Mouse (Mus musculus): ENCODE results near the gene Rims1. TPM values are rescaled to one million over a fixed set of nuclear protein-coding genes. Genes with fewer than 3 reads are reported as not detected.

Gene Rims1
- polyA plus RNA-seq, 1 experiment, result not detected

DNA sequence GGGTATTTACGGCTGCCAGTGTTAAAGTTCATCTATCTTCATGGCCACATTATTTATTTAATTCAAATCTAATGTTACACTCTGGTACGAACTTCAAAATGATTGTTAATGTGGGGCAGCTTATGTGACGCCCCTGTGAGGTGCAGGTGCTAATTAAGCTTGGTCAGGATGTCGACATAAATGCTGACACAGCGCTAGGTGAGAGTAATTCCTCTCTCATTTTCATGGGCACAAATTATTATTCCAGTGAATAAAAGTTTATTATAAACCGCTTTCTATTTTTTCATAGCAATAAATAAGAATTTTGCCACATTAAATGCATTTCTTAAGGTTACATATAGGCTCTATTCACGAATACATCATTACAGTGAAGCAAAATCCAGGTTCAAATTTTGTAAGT, 395.6 kb downstream of the Rims1 start:
- Histone ChIP-seq H3ac (ENCODE audit: control insufficient read depth, insufficient read length, low read depth) (no peak overlapping the region), H3K79me3 (ENCODE audit: low read depth) (no peaks in the 10 kb centered on the region), H3K27me3 (ENCODE audit: control insufficient read depth, insufficient read depth, insufficient read length) (no peaks in the 10 kb centered on the region), H3K36me3 (ENCODE audit: control insufficient read depth, insufficient read depth) (no peaks in the 10 kb centered on the region), H3K4me3 (ENCODE audit: insufficient read depth, poor library complexity, severe bottlenecking) (no peak overlapping the region), H3K79me2 (ENCODE audit: control insufficient read depth, insufficient read depth) (no peaks in the 10 kb centered on the region)
- no peak for TF ChIP-seq FOSL1 (IDR thresholded peaks at IDR 0.05; ENCODE audit: insufficient read depth, low read length, poor library complexity, severe bottlenecking)
- TF ChIP-seq MAX (IDR thresholded peaks at IDR 0.05), result no peak
- no peak for TF ChIP-seq MYOD1 (IDR thresholded peaks at IDR 0.05; ENCODE audit: control insufficient read depth, insufficient read length, low read depth)
- TF ChIP-seq CEBPB (IDR thresholded peaks at IDR 0.05; ENCODE audit: low read depth), result no peak
- TF ChIP-seq CTCF (IDR thresholded peaks at IDR 0.05; ENCODE audit: control insufficient read depth, insufficient read depth, insufficient read length), result no peak
- TF ChIP-seq MYOG (IDR thresholded peaks at IDR 0.05; ENCODE audit: control insufficient read depth, extremely low read depth, insufficient read length), result no peak

DNA sequence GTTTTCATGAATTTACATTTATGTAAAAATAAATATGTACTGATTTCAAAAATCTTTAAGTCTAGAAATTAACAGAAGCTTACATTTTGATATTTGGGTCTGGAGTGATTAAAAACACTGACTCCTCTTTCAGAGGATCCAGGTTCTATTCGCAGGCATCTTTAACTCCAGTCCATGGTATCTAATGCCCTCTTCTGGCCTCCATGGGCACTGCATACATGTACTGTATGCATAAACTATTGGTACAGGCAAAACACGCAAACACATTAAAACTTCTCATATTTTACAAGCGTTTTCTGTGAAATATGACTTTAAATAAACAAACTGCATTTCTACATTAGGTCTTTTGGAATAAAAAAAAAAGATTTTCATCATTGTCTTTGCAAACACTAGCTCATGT, 419.4 kb downstream of the Rims1 start:
- Histone ChIP-seq H3K36me3 (ENCODE audit: control insufficient read depth, insufficient read depth) (no peaks in the 10 kb centered on the region), H3K79me2 (ENCODE audit: control insufficient read depth, insufficient read depth) (no peaks in the 10 kb centered on the region), H3ac (ENCODE audit: control insufficient read depth, insufficient read length, low read depth) (no peak overlapping the region), H3K27me3 (ENCODE audit: control insufficient read depth, insufficient read depth, insufficient read length) (no peaks in the 10 kb centered on the region), H3K4me3 (ENCODE audit: insufficient read depth, poor library complexity, severe bottlenecking) (no peak overlapping the region), H3K79me3 (ENCODE audit: low read depth) (no peaks in the 10 kb centered on the region)
- TF ChIP-seq MYOG (IDR thresholded peaks at IDR 0.05; ENCODE audit: control insufficient read depth, extremely low read depth, insufficient read length) (no peak), MAX (IDR thresholded peaks at IDR 0.05) (no peak), FOSL1 (IDR thresholded peaks at IDR 0.05; ENCODE audit: insufficient read depth, low read length, poor library complexity, severe bottlenecking) (no peak), MYOD1 (IDR thresholded peaks at IDR 0.05; ENCODE audit: control insufficient read depth, insufficient read length, low read depth) (no peak), CTCF (IDR thresholded peaks at IDR 0.05; ENCODE audit: control insufficient read depth, insufficient read depth, insufficient read length) (no peak), USF1 (IDR thresholded peaks at IDR 0.05; ENCODE audit: low read depth) (no peak), CEBPB (IDR thresholded peaks at IDR 0.05; ENCODE audit: low read depth) (no peak)

DNA sequence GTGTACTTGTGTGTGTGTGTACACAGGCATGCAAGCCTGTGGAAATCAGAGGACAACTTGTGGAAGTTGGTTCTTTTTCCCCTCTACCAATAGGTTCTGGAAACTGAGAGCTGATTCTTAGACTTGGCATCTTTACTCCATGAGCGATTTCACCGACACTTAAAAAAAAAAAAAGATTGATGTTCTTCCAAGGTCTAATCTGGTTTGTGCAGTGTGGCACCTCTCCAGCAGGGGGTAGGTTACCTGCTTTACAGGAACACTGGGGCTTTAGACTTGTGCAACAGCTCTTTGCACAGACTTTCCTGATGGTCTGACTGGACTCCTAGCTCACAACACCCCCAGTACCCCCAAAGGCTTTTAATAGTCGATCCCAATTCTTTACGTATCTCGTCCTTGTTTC, 428.1 kb downstream of the Rims1 start:
- no peaks in the 10 kb centered on the region for H3K36me3 ChIP-seq (ENCODE audit: control insufficient read depth, insufficient read depth)
- H3K79me2 ChIP-seq (ENCODE audit: control insufficient read depth, insufficient read depth), result no peaks in the 10 kb centered on the region
- no peaks in the 10 kb centered on the region for H3K79me3 ChIP-seq (ENCODE audit: low read depth)
- no peak overlapping the region for H3ac ChIP-seq (ENCODE audit: control insufficient read depth, insufficient read length, low read depth)
- no peak overlapping the region for H3K4me3 ChIP-seq (ENCODE audit: insufficient read depth, poor library complexity, severe bottlenecking)
- H3K27me3 ChIP-seq (ENCODE audit: control insufficient read depth, insufficient read depth, insufficient read length), result no peaks in the 10 kb centered on the region
- TF ChIP-seq FOSL1 (IDR thresholded peaks at IDR 0.05; ENCODE audit: insufficient read depth, low read length, poor library complexity, severe bottlenecking), result no peak
- TF ChIP-seq CEBPB (IDR thresholded peaks at IDR 0.05; ENCODE audit: low read depth), result no peak
- no peak for TF ChIP-seq CTCF (IDR thresholded peaks at IDR 0.05; ENCODE audit: control insufficient read depth, insufficient read depth, insufficient read length)
- TF ChIP-seq MAX (IDR thresholded peaks at IDR 0.05), result no peak
- TF ChIP-seq MYOD1 (IDR thresholded peaks at IDR 0.05; ENCODE audit: control insufficient read depth, insufficient read length, low read depth), result no peak
- TF ChIP-seq MYOG (IDR thresholded peaks at IDR 0.05; ENCODE audit: control insufficient read depth, extremely low read depth, insufficient read length), result no peak
- no peak for TF ChIP-seq USF1 (IDR thresholded peaks at IDR 0.05; ENCODE audit: low read depth)

DNA sequence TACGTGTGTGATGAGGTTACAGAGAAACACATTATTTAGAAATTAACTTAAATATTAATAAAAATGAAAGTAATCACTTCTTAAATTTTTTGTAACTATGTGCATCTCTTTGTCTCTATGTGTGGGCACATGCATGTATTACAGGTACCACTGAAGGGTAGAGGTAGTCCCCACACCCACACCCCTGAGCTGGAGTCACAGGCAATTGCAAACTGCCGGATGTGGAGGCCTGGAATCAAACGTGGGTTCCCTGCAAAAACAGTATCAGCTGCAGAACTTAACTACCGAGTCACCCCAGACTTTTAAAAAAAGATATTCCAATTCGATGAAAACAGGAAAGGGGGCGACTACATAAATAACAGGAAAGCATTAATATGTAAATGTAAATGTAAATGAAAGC, 428.7 kb downstream of the Rims1 start:
- no peak for TF ChIP-seq CEBPB (IDR thresholded peaks at IDR 0.05; ENCODE audit: low read depth)
- no peak for TF ChIP-seq MAX (IDR thresholded peaks at IDR 0.05)
- TF ChIP-seq USF1 (IDR thresholded peaks at IDR 0.05; ENCODE audit: low read depth), result no peak
- TF ChIP-seq CTCF (IDR thresholded peaks at IDR 0.05; ENCODE audit: control insufficient read depth, insufficient read depth, insufficient read length), result no peak
- TF ChIP-seq MYOG (IDR thresholded peaks at IDR 0.05; ENCODE audit: control insufficient read depth, extremely low read depth, insufficient read length), result no peak
- TF ChIP-seq MYOD1 (IDR thresholded peaks at IDR 0.05; ENCODE audit: control insufficient read depth, insufficient read length, low read depth), result no peak
- no peak for TF ChIP-seq FOSL1 (IDR thresholded peaks at IDR 0.05; ENCODE audit: insufficient read depth, low read length, poor library complexity, severe bottlenecking)
- no peak overlapping the region for H3ac ChIP-seq (ENCODE audit: control insufficient read depth, insufficient read length, low read depth)
- H3K79me3 ChIP-seq (ENCODE audit: low read depth), result no peaks in the 10 kb centered on the region
- no peaks in the 10 kb centered on the region for H3K27me3 ChIP-seq (ENCODE audit: control insufficient read depth, insufficient read depth, insufficient read length)
- H3K79me2 ChIP-seq (ENCODE audit: control insufficient read depth, insufficient read depth), result no peaks in the 10 kb centered on the region
- no peak overlapping the region for H3K4me3 ChIP-seq (ENCODE audit: insufficient read depth, poor library complexity, severe bottlenecking)
- H3K36me3 ChIP-seq (ENCODE audit: control insufficient read depth, insufficient read depth), result no peaks in the 10 kb centered on the region

DNA sequence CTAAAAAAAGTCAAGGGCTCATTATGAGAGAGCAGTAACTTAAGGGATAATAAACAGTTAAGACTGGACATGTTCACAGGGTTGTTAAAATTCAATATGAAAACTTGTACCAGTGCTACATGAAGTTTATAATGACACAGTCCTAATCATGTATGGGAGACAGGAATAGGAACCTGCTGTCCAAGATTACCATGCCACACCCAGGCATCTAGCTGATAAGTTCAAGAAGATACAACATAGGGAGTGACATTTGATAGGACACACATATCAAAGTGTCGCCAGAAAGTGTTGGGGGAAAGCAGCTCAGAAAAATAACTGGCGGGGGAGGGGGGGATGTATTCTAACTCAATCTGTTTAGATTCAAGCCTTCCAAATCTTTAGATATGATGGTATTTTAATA, 449.6 kb downstream of the Rims1 start:
- Histone ChIP-seq H3K79me3 (ENCODE audit: low read depth) (no peaks in the 10 kb centered on the region), H3K27me3 (ENCODE audit: control insufficient read depth, insufficient read depth, insufficient read length) (no peaks in the 10 kb centered on the region)
- TF ChIP-seq FOSL1 (IDR thresholded peaks at IDR 0.05; ENCODE audit: insufficient read depth, low read length, poor library complexity, severe bottlenecking), result no peak
- no peak for TF ChIP-seq USF1 (IDR thresholded peaks at IDR 0.05; ENCODE audit: low read depth)
- TF ChIP-seq MYOG (IDR thresholded peaks at IDR 0.05; ENCODE audit: control insufficient read depth, extremely low read depth, insufficient read length), result no peak
- TF ChIP-seq MAX (IDR thresholded peaks at IDR 0.05), result no peak
- TF ChIP-seq CTCF (IDR thresholded peaks at IDR 0.05; ENCODE audit: control insufficient read depth, insufficient read depth, insufficient read length), result no peak
- TF ChIP-seq CEBPB (IDR thresholded peaks at IDR 0.05; ENCODE audit: low read depth), result no peak
- TF ChIP-seq MYOD1 (IDR thresholded peaks at IDR 0.05; ENCODE audit: control insufficient read depth, insufficient read length, low read depth), result no peak

DNA sequence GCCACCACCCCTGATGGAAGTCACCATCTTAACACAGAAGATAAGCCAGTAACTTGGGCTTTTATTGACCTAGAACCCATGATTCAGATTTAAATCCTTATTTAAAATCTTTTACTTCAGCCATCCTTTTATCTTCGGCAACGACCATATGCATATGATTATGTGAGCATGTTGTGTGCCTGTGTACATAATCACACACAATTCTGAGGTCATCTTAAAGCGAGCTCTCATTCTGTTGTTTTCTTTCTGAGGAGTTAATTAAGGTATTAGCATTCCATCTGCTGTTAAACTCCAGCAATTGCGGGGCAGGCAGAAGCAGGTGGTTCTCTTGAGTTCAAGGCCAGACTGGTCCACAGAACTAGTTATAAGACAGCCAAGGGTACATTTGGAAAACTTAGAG, 452.1 kb downstream of the Rims1 start:
- Histone ChIP-seq H3K79me2 (ENCODE audit: control insufficient read depth, insufficient read depth) (no peaks in the 10 kb centered on the region), H3K4me3 (ENCODE audit: insufficient read depth, poor library complexity, severe bottlenecking) (no peak overlapping the region), H3ac (ENCODE audit: control insufficient read depth, insufficient read length, low read depth) (no peak overlapping the region), H3K36me3 (ENCODE audit: control insufficient read depth, insufficient read depth) (no peaks in the 10 kb centered on the region), H3K27me3 (ENCODE audit: control insufficient read depth, insufficient read depth, insufficient read length) (no peaks in the 10 kb centered on the region), H3K79me3 (ENCODE audit: low read depth) (no peaks in the 10 kb centered on the region)
- TF ChIP-seq FOSL1 (IDR thresholded peaks at IDR 0.05; ENCODE audit: insufficient read depth, low read length, poor library complexity, severe bottlenecking) (no peak), CTCF (IDR thresholded peaks at IDR 0.05; ENCODE audit: control insufficient read depth, insufficient read depth, insufficient read length) (no peak), CEBPB (IDR thresholded peaks at IDR 0.05; ENCODE audit: low read depth) (no peak), USF1 (IDR thresholded peaks at IDR 0.05; ENCODE audit: low read depth) (no peak), MYOD1 (IDR thresholded peaks at IDR 0.05; ENCODE audit: control insufficient read depth, insufficient read length, low read depth) (no peak), MAX (IDR thresholded peaks at IDR 0.05) (no peak), MYOG (IDR thresholded peaks at IDR 0.05; ENCODE audit: control insufficient read depth, extremely low read depth, insufficient read length) (no peak)

More for the DNA sequence above, 449.6 kb downstream of the Rims1 start:
- H3K4me3 ChIP-seq (ENCODE audit: insufficient read depth, poor library complexity, severe bottlenecking), result no peak overlapping the region
- no peak overlapping the region for H3ac ChIP-seq (ENCODE audit: control insufficient read depth, insufficient read length, low read depth)
- no peaks in the 10 kb centered on the region for H3K36me3 ChIP-seq (ENCODE audit: control insufficient read depth, insufficient read depth)
- no peaks in the 10 kb centered on the region for H3K79me2 ChIP-seq (ENCODE audit: control insufficient read depth, insufficient read depth)

Data from C2C12 (cell line).